Mouse (Mus musculus) erythroblast, embryonic 14.5 days (primary cell): ENCODE results near the gene Mgat4c. TPM values are rescaled to one million over a fixed set of nuclear protein-coding genes. Genes with fewer than 3 reads are reported as not detected.

ENCODE experiments used
- H3K27me3 ChIP-seq: 2 replicates; pipeline ENCODE4 v1.6.1; 2012; ENCODE audit warnings: inconsistent platforms; ENCODE audit not compliant: control insufficient read depth
- H3K36me3 ChIP-seq: 2 replicates; pipeline ENCODE4 v1.6.1; 2012; ENCODE audit warnings: mild to moderate bottlenecking, inconsistent platforms; ENCODE audit not compliant: control insufficient read depth
- H3K4me1 ChIP-seq: 2 replicates; pipeline ENCODE4 v1.6.1; 2012; ENCODE audit warnings: inconsistent platforms; ENCODE audit not compliant: control insufficient read depth
- H3K4me3 ChIP-seq: replicated peaks from 2 replicates; pipeline ENCODE3; 2012; ENCODE audit warnings: moderate library complexity, mild to moderate bottlenecking, inconsistent platforms
- H3K9me3 ChIP-seq: 2 replicates; pipeline ENCODE4 v1.6.1; 2012; ENCODE audit warnings: low read length, inconsistent platforms, mixed read lengths; ENCODE audit not compliant: control insufficient read depth
- GATA1 ChIP-seq: IDR thresholded peaks from 2 replicates; pipeline ENCODE4 v1.6.1; 2012; ENCODE audit warnings: low read length, inconsistent platforms, mixed read lengths
- TAL1 ChIP-seq: IDR thresholded peaks from 3 replicates; pipeline ENCODE4 v1.6.1; 2012; ENCODE audit warnings: low read length, inconsistent platforms, mixed read lengths
- polyA plus RNA-seq: library from polyadenylated mRNA; stranded (reverse); fragments of >175 nt; gene quantifications from 2 replicates; pipeline ENCODE4 v1.2.3, GENCODE M21; 2012

Mgat4c gene
- polyA plus RNA-seq, 1 experiment: not detected

DNA sequence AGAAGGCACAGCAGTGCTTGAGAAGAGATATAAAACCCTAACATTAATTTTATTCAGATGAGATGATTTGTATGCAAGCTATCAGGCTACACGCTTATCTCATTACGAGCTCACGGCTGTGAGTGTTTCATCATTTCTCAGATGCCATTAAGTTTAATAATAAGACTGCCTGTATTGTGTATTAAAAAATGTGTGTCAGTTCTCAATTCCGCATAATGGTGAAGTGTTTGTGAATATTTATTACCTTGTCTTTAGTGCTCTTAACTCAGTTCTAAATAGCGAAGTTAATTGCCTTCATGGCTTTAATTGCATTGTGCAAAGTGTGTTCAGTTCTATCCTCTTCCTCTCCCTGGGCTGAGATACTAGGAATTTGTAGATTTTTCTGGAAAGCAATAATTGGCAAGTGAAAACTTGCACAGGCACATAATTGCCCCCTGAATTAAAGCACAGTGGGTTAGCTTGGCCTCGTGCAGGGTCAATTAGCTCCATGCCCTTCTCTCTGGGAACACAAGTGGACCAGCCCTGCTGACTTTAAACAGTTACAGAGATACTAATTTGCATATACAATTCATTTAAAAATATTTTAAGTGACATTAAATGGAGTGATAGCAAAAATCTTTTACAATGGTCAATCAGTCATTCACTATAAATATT, 557.4 kb downstream of the Mgat4c start:
- TF ChIP-seq GATA1 (no peak), TAL1 (no peak)
- no peaks in the 10 kb centered on the region for H3K36me3 ChIP-seq
- H3K9me3 ChIP-seq: no peaks in the 10 kb centered on the region
- H3K4me3 ChIP-seq: no peak overlapping the region
- H3K4me1 ChIP-seq: no peaks in the 10 kb centered on the region
- no peaks in the 10 kb centered on the region for H3K27me3 ChIP-seq

DNA sequence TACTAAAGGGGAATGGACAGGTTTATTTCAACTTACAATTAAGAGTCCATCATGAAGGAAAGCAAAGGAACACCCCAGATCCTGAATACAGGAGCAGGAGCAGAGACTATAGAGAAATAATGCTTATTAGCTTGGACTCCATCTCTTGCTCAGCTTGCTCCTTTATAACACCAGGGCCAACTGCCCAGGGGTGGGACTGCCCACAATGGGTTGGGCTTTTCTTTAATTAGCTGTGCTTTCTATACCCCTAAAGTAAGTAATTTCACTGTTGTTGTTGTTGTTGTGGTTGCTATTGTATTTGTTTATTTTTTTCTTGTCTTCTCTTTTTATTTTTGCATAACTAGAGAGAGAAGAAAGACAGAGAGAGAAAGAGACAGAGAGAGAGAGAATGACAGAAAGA, 562.6 kb downstream of the Mgat4c start:
- Histone ChIP-seq H3K9me3 (no peaks in the 10 kb centered on the region; the same call in 1 of the 2 replicates), H3K36me3 (no peaks in the 10 kb centered on the region), H3K4me3 (no peak overlapping the region), H3K27me3 (no peaks in the 10 kb centered on the region), H3K4me1 (no peaks in the 10 kb centered on the region)
- TF ChIP-seq TAL1 (no peak), GATA1 (no peak)

DNA sequence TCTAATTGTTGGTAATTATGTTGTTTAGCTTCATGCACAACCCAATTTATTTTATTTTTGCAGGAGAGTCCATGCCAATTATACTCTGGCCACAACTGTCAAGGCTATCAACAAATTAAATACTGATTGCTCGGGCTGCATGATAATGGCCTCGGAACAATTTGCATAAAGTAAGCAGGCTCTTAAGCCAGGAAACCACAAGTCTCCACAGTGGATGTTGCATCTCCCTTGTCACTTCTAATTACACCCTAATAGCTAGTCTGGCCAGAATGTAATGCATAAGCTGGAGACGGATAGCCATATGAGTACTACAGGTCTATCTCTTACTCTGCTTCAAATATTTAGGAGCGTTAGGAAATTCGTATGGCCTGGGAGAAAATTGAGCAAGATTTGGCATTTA, 563.3 kb downstream of the Mgat4c start:
- no peaks in the 10 kb centered on the region for H3K27me3 ChIP-seq
- H3K9me3 ChIP-seq: no peaks in the 10 kb centered on the region; the same call in 1 of the 2 replicates
- H3K4me1 ChIP-seq: no peaks in the 10 kb centered on the region
- H3K4me3 ChIP-seq: no peak overlapping the region
- TF ChIP-seq TAL1 (no peak), GATA1 (no peak)
- no peaks in the 10 kb centered on the region for H3K36me3 ChIP-seq

DNA sequence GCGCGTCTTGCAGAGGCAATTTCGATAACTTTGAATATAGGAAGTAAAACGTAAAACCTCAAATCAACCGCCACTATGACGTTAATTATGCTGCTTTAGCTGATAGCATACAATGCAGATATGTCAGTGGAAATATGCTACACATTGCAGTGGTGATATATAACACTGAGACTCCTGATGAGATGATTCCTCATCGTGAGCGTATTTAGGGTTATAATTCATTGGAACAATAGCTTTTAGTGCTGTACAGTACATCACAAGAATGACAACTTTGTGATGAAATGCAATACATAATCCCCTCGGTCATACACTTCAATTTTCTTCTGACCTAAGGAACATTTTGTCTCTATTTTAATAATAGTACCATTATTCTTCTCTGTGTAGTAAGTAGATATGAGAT, 564.0 kb downstream of the Mgat4c start:
- no peak overlapping the region for H3K4me3 ChIP-seq
- TF ChIP-seq GATA1 (no peak), TAL1 (no peak)
- no peaks in the 10 kb centered on the region for H3K36me3 ChIP-seq
- no peaks in the 10 kb centered on the region for H3K27me3 ChIP-seq
- no peaks in the 10 kb centered on the region for H3K4me1 ChIP-seq
- no peaks in the 10 kb centered on the region; the same call in 1 of the 2 replicates for H3K9me3 ChIP-seq

DNA sequence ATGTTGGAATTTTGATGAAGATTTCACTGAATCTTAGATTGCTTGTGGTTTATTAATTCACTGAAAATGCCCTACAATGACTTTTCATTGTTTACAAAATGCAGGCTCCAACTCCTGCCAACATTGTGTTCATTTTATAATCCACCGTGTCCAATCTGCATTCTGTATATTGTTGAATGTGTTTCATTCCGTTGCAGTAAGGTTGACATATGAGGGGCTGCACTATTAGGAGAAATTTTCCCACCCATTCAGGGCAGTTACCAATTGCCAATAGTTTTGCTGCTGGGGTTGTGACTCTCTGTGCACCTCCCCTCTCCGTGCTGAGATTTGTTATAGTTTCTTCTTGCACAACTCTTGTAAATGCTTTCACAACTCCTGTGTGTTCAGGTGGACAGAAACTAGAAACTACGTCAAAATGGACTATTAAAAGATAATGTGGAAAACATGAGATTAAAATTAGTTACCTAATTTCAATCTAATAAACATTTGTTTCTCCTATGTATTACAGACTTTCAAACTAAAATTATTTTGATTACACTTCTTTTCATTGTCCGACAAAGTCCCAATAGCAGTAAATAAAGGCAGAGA, 627.7 kb downstream of the Mgat4c start:
- Histone ChIP-seq H3K27me3 (no peaks in the 10 kb centered on the region), H3K36me3 (no peaks in the 10 kb centered on the region), H3K4me3 (no peak overlapping the region), H3K9me3 (peaks cover 8% of the 10 kb centered on the region; the same call in 1 of the 2 replicates), H3K4me1 (no peaks in the 10 kb centered on the region)
- TF ChIP-seq TAL1 (no peak), GATA1 (no peak)

DNA sequence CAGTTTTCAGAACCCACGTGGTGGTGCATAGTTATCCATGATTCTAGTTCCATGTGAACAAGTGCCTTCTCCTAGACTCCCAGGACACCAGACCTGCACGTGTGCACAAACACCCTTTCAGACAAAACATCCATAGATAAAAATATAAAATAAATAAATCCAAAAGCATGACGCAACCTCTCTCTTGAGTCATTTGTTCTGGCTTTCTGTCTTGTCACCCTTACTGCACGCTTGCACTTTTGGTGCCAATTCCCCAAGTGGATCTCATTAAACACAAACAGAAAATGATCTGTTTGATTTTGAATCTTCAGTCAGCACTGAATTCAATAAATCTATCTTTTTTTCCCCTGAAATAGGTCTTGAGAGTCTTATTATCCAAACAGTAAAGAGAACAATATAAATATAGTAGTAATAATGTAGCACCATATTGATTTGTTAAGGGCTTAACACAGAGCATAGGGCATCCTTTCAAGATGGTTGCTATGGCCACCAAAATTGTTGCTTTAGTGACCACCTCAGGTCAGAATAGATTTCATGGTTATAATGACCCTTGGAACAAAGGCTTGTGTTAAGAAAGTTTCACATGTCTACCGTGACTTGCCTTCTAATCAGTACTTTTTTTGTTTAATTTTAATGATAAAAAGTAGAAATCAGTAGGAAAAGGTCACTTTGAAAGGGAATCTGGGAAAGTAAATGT, 684.5 kb downstream of the Mgat4c start:
- Histone ChIP-seq H3K27me3 (no peaks in the 10 kb centered on the region), H3K4me1 (no peaks in the 10 kb centered on the region), H3K9me3 (no peaks in the 10 kb centered on the region), H3K4me3 (no peak overlapping the region), H3K36me3 (no peaks in the 10 kb centered on the region)
- TF ChIP-seq GATA1 (no peak), TAL1 (no peak)

DNA sequence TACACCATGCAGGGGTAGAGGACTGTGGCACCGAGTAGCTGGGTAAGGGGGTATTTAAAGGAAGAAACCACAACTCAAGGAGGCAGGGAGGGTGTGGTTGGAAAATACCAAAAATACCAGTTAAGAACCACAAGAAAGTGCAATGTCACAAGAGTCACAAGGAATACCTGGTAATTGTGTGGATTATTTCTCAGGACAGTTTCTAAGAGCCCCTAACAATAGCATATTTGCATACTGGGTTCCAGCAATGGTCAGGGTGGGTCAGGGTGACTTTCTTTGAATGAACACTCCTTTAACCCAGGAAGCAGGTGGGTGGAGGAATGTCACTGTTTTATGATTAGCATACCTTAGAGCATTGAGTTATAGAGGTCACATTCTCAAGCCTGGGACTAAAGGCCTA, 689.3 kb downstream of the Mgat4c start:
- no peaks in the 10 kb centered on the region for H3K9me3 ChIP-seq
- no peaks in the 10 kb centered on the region for H3K27me3 ChIP-seq
- no peaks in the 10 kb centered on the region for H3K36me3 ChIP-seq
- TF ChIP-seq TAL1 (no peak), GATA1 (no peak)
- no peaks in the 10 kb centered on the region for H3K4me1 ChIP-seq
- no peak overlapping the region for H3K4me3 ChIP-seq

DNA sequence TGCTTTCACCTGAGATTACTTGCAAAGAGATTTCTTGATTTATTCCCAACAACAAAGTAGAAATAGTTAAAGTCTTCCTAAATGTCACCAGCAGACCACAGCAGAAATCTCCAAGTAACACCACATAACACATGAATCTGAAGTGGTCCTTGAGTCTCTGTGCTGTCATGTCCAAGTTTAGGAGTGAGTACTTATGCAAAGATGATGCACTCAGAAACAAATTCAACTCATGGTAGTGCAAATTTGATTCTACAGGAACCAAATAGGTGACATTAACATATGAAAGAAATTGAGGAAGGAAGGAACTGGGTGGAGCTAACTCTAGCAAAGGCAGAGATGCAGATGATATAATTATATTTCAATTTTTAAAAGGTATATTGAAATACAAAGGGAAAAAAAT, 690.8 kb downstream of the Mgat4c start:
- TF ChIP-seq GATA1 (no peak), TAL1 (no peak)
- Histone ChIP-seq H3K9me3 (no peaks in the 10 kb centered on the region), H3K4me3 (no peak overlapping the region), H3K4me1 (no peaks in the 10 kb centered on the region), H3K36me3 (no peaks in the 10 kb centered on the region), H3K27me3 (no peaks in the 10 kb centered on the region)

DNA sequence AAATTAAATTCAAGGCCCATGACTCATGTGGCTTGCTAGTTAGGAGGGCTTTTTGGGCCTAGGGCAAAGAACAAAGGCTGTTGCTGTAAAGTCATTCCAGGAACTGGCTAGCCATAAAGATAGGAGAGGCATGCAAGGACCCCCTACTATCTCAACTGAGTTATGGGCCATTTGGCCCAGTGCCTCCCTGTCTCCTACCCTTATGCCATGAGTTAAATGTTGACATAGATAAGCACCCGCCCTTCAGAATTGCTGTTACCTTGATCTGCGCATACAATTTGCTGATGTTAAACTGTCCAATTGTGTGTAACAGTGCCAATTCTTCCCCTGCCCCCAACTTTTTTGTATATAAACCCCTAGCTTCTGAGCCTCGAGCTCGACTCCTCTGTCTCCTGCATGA, 692.8 kb downstream of the Mgat4c start:
- TF ChIP-seq TAL1 (no peak), GATA1 (no peak)
- H3K36me3 ChIP-seq: no peaks in the 10 kb centered on the region
- no peak overlapping the region for H3K4me3 ChIP-seq
- H3K27me3 ChIP-seq: no peaks in the 10 kb centered on the region
- no peaks in the 10 kb centered on the region for H3K9me3 ChIP-seq
- no peaks in the 10 kb centered on the region for H3K4me1 ChIP-seq
